Mouse (Mus musculus) brain, adult 2 months (tissue): ENCODE measurements around the gene Vmn1r26.
"Not testable (repeated sequence)": the region's sequence is repeated elsewhere in the genome, so short reads cannot be mapped to it uniquely, and the experiment has no call there.

Experiments
- DNase-seq: peaks from one replicate; pipeline ENCODE4 v3.0.0; 2011; ENCODE audit warnings: low read depth, low spot score

The Vmn1r26 gene

DNA sequence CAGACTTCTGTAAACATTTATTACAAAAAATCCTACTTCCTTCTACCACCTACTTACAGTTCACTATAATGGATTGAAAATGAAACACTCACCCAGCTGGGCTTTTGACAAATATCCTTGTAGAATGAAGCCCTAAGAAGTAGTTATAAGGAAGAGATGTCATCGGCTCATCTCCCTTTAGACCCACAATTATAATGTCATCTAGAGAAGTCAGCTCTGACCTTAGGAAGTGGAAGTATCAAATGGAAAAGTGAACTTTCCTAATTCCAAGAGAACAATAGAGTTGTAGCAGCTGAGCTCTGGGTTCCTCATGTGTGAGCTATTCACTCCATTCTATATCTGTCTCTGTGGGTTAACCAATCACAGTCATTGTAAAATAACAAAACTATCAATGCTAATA, at the start of gene Vmn1r26:
Gene Vmn1r26 (minus strand): TSS at position 101 of the 400 bp plus-strand sequence.
- no peak for DNase-seq

DNA sequence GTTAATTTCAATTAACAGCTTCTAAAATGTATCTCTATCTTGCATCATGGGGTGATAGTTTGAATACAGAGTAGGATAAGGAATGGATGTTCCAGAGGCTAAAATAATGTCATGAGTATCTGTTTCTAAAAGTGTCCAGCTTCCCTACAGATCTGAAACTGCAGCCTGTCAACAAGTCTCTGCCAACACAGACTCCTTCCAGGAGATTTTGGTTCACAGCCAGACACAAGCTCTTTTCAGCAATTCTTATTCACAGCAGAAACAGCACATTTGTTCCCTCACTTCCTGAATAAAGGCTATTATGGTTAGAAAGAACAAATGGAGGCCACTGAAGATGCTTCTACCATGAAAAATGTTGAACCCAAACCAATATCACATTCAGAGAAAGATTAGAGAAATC, 29.1 kb upstream of the Vmn1r26 start:
- peak; percentile 50 for DNase-seq

- not testable (repeated sequence) for DNase-seq
These were observed 2.5 kb upstream of the Vmn1r26 start for GRCm38 (mm10) chr6:58017478-58017877.

- no peak for DNase-seq
These were observed 34.2 kb downstream of the Vmn1r26 start, which contains the start of gene Vmn1r25 for GRCm38 (mm10) chr6:57980710-57981109. Gene Vmn1r25 (minus strand): TSS chr6:57980810.

DNA sequence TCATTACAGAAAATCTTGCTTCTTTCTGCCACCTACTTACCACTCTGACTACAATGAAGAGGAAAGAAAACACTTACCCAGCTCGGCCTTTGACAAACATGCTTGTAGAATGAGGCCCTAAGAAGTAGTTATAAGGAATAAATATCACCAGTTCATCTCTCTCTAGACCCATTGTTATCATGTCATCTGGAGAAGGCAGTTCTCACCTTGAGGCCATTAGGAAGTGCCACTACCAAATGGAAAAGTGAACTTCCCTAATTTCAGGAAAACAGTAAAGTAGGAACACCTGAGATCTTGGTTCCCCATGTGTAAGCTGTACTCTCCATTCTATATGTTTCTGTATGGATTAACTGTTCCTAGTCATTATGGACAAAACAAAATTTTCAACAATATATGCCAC, 53.6 kb downstream of the Vmn1r26 start, which contains the start of gene Vmn1r24:
Gene Vmn1r24 (minus strand): TSS at position 101 of the 400 bp plus-strand sequence.
- DNase-seq, result not testable (repeated sequence)
